Mouse (Mus musculus) spleen, adult 18-20 months (tissue): Measurements from ENCODE around the gene Sirpa.

Experiments used
- DNase-seq, 2 experiments: peaks; one replicate each; pipeline ENCODE4 v3.0.0; 2022; ENCODE audit warnings: mixed read lengths in 2 of 2

The Sirpa gene

GRCm38 (mm10) chr2:129606899-129607298 is 14.3 kb downstream of the Sirpa start:
- DNase-seq, result no peak

DNA sequence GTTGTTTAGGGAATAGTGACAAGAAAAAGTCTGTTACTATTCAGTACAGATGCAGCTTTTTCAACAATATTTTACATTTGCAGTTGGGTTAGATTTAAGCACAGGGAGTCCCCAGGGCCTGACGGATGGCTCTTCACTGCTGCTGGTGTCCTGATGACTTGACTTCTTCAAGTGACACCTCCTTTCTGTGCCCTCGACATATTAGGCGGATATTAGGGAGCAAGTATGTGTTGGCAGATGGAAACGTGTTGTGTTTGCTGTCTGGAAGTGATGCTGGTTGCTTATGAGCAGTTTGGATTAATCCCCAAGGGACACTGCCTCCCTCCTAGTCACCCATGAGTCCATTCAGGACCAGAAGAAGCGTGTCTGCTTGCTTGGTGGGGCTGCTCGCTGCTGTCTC is 21.3 kb downstream of the Sirpa start:
- DNase-seq, result no peak

DNA sequence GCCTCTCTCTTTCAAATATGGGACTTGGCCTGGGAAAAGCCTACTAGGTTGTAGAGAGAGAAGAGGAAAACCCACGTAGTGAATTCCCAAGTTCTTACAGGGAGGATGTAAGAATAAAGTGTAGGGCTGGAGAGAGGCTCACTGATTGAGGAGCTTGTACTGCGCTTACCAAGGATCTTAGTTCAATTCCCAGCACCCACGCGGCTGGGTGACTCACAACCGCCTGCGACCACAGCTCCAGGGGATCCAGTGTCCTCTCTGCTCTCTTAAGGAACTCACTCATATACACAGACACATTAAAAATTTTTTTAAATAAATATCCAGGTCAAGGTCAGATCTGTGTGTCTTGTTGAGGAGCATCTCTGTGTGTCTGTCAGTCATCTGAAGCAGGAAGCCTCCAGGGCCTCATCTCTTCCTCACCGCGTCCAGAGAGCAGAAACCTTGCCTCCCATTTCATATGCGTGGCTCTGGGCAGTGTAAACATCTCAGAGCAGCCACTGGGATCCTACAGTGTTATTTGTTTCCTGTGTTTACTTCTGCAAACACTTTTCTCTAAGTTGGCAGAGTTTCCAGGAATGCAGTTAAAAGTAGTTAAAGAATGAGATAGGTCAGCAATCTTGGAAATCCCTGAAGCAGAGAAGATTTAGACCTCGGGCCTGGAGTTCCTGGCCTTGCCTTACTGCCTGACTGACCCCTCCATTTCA is 22.0 kb downstream of the Sirpa start:
- peak in 1 of 2 experiments; percentile 0 for DNase-seq

DNA sequence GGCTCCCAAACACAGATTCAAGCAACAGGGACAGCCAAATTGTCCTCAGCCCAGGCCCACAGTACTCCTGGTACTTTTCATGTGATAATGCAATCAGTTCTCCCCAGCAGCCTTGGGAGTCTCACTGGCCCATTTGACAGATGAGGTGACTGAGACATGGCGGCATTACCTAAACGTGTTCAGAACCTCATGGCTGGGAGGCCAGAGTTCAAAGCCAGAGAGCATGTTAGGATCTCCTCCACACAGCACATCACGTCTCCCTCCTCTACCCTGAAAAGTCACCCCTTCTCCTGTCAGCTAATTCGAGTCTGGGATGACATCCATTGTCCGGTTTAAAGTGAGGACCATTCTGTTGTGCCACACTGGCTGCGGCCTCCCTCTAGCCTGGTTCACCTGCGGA is 27.5 kb downstream of the Sirpa start:
- DNase-seq, result no peak

DNA sequence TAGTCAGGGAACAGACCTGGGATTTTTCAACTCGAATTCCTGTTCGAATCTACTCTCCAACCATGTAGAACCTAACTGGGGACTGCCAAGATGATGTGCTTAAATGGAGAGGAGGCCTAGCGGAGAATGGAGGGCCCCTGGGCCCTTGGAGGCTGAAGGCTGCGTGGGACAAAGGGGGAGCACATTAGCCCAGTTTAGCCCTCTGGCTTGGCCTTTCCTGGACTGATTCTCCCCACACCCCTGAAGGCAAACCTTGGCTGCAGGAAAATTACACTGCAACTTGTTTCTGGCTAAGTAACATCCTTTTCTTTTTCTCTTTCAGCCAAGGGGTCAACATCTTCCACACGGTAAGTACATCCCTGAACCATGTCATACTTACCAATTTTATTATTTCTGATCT is 28.2 kb downstream of the Sirpa start:
- no peak for DNase-seq

GRCm38 (mm10) chr2:129621654-129622490 is 29.2 kb downstream of the Sirpa start:
- no peak for DNase-seq

GRCm38 (mm10) chr2:129622918-129623317 is 30.3 kb downstream of the Sirpa start:
- no peak for DNase-seq

GRCm38 (mm10) chr2:129623771-129624170 is 31.1 kb downstream of the Sirpa start:
- no peak for DNase-seq

DNA sequence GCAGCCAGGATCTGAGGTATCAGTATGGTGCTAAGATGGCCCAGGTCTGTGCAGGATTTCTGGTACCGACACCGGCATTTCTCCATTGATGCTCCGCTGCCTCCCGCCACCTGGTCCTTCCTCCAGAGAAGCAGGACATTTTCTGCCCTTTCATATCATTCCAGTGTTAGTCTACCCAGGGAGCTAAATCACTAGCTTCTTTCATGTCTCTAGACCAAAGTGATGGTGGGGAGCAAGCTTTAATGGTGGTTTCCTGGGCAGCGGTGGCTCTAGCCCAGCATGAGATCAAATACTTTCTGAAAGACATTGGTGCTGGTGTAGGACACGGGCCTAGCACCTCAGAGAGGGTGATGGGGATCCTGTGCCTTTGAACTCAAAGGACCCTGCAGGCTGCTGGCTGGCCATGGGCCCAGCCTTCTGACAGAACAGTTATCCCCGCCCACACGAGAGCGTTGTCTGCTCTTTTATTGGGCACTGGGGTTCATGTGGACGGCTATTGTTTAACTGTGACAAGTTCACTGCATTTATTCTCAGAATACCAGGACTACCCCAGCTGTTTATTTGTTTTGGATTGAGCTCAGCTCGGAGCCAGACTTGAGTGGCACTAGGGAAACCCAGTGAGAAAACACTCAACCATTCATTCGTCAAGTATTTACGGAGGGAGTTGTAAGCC is 31.7 kb downstream of the Sirpa start:
- DNase-seq, result no peak

DNA sequence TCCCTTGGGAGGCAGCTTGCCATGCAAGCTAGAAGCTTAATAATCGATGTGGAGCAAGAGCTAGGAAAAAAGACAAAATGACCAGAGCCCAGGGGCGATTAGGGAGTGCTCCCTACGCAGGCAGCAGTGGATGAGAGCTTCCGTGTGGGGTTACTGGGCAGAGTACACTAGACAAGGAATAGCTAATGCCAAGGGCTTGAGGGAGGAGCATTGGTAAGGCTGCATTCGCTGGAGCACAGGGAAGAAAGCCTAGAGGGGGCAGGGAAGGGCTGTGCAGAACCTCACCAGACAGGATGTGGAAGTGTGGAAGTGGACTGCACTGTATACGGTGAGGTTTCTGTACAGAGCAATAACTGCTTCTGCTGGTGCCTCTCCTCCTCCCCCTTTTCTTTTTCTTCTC is 32.3 kb downstream of the Sirpa start:
- DNase-seq, result no peak

DNA sequence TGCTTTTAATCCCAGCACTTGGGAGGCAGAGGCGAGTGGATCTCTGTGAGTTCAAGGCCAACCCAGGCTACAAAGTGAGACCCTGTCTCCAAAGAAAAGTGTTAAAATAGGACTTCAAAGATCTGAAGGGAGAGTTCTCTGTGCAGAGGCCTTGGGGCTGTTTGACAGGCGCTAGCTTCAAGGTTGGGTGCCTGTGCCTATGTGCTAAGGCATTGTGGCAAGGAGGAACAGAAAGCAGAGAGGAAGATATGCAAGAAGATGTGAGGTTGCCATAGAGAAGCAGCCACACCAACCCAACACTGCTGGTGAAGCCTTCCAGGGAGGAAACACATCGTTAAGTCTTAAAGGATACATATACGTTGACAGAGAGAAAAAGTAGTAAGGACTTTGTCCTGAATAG is 33.2 kb downstream of the Sirpa start:
- DNase-seq, result no peak

- peak in 1 of 2 experiments; percentile 14 for DNase-seq
Observed at GRCm38 (mm10) chr2:129626621-129627061, 34.0 kb downstream of the Sirpa start.

- no peak for DNase-seq
Observed at GRCm38 (mm10) chr2:129627133-129627532, 34.5 kb downstream of the Sirpa start.

- no peak for DNase-seq
Observed at GRCm38 (mm10) chr2:129627811-129628210, 35.2 kb downstream of the Sirpa start.

DNA sequence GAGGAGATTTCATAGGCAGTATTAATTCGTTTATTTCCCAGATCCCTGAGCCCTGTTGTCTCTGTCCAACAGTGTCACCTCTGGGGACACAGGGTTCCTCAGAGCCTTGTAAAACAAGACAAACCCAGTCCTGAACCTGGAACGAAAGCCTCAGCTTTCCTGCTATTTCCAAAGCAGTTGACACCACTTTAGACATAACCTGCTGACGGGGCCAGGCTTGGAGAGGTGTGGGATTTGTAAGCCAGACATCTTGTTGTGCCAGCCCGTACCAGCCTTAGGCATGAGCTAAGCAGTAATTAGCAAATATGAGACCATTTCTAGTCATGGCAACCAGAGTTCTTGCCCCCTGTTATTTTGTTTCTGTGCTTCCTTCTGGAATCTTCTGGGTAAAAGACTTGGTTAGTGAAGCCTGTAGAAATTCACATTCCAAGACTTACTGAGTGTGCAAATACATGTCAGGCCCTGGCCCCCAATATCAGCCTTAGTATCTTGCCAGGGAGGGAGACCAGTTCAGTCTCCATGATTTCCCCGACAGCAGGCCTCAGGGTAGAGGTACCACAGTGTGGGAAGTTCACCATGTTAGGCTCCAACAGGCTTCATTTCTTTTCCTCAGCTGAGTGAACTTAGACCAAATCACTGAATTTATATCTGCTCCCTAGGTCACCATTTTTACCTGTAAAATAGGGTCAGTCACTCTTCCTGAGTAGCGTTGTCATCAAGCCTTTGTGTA is 36.0 kb downstream of the Sirpa start:
- DNase-seq, result no peak

DNA sequence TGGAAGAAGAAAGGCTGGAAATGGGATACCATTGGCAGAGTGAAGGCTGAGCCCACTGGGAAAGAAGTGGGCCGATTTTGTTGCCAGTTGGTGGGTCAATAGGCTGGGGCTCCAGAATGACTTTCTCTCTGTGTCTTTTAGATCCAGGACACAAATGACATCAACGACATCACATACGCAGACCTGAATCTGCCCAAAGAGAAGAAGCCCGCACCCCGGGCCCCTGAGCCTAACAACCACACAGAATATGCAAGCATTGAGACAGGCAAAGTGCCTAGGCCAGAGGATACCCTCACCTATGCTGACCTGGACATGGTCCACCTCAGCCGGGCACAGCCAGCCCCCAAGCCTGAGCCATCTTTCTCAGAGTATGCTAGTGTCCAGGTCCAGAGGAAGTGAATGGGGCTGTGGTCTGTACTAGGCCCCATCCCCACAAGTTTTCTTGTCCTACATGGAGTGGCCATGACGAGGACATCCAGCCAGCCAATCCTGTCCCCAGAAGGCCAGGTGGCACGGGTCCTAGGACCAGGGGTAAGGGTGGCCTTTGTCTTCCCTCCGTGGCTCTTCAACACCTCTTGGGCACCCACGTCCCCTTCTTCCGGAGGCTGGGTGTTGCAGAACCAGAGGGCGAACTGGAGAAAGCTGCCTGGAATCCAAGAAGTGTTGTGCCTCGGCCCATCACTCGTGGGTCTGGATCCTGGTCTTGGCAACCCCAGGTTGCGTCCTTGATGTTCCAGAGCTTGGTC is 37.3 kb downstream of the Sirpa start:
- no peak for DNase-seq

- DNase-seq, result no peak
Observed at GRCm38 (mm10) chr2:129630532-129630886, 37.9 kb downstream of the Sirpa start.

- no peak for DNase-seq
Observed at GRCm38 (mm10) chr2:129630978-129631660, 38.5 kb downstream of the Sirpa start.

DNA sequence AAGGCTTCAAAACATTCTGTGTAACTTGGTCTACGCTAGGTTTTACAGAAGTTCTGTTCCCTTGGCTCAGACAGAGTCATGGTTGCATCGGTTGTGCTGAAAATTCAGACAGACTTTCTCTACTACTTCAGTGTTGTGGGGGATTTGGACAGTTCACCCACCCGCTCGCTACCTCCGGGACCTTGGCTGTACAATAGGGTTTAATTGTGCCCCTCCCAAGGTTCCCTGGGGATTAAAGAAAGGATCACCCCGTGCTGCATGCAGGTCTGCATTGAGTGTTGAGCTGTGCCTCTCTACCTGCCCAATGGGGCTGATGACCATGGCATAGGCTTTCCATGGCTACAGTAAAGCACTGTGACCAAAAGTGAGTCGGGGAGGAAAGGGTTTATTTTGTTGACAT is 39.7 kb downstream of the Sirpa start:
- no peak for DNase-seq

- no peak for DNase-seq
Observed at GRCm38 (mm10) chr2:129633077-129633732, 40.6 kb downstream of the Sirpa start.

DNA sequence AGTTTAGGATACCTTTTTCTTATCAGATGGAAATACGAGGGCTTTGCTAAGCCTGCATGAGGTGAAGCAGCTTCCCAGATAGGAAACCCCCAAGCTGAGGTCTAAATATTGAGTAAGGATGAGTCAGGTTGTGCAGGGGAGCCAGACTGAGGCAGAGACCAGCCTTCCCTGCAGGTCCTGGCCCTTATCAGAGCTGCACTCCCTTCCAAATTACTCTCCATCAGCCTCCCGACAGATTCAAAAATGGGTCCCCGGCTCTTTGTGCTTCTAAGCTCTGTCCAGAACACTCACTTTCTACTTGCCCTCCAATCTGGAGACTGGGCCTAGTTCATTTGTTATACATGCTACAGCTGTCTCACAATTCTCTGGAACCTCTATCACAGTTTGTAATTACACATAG is 41.3 kb downstream of the Sirpa start:
- DNase-seq, result no peak
